Mouse (Mus musculus): ENCODE measurements around the gene Slco2b1.

- TF ChIP-seq POLR2A (IDR thresholded peaks at IDR 0.05; ENCODE audit: extremely low read depth, insufficient read depth, low read length) (no peak), CTCF (IDR thresholded peaks at IDR 0.05; ENCODE audit: extremely low read depth, insufficient read depth, low read length) (no peak)
Measured at GRCm38 (mm10) chr7:99699709-99700151, 11.4 kb downstream of the Slco2b1 start.

Measured in cortical plate, adult 2 months (tissue).